Mouse (Mus musculus): ENCODE measurements around the gene Gm5737.

The Gm5737 gene

DNA sequence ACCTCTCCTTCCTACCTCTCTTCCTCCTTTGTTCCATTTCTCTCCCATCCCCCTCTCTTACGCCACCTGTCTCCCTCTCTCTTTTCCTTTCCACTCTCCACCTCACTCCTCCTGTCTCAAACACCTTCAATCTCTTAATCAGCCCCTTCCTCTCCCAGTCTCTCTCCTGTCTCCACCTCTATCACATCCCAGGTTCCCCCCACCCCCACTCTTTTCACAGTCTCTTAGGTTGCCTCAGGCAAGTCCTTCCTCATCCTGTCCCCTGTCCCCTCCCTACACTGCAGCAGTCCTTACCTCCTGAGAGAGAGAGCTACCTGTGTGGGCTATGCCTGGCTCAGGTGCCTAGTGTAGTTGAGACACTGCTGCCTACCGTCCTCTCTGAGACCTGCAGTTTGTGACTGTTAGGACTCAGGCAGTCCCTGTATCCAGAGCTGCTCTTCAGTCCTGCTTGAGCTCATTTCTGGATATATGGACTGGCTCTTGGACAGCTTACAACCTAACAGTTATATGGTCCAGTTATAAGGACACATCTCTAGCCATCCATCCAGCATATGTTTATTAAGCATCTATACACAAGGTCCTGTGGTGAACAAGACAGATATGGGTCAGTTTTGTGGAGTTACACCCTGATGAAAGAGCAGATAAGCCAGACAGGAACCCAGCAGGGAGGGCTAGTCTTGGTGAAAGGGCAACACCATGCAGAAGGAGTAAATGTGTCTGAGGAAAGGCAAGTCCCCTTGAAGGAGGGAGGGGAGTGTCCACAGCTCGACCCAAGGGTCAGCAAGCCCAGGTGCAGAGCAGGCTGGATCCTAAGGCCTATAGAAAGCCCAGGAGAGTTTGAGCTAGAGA, 63.6 kb downstream of the Gm5737 start:
- no peak for DNase-seq (ENCODE audit: low spot score in 2 of 2)

GRCm38 (mm10) chr7:120878271-120878670, 66.1 kb downstream of the Gm5737 start:
- DNase-seq (ENCODE audit: low spot score in 2 of 2) = no peak

GRCm38 (mm10) chr7:120879972-120880371, 67.8 kb downstream of the Gm5737 start:
- DNase-seq (ENCODE audit: low spot score in 2 of 2) = no peak

GRCm38 (mm10) chr7:120880770-120881169, 68.6 kb downstream of the Gm5737 start:
- DNase-seq (ENCODE audit: low spot score in 2 of 2) = no peak

Measured in spleen, postnatal 4 days (tissue).